Mouse (Mus musculus): ENCODE measurements around the gene Sae1. TPM values are rescaled to one million over a fixed set of nuclear protein-coding genes. Genes with fewer than 3 reads are reported as not detected.
A peak's percentile ranks its signal among the peaks of the same experiment; 100 is the strongest.

The Sae1 gene
- polyA plus RNA-seq (2015; fragmentation: Nextera tagmentation; extraction: Ambion mirVana): 282 and 287 TPM in 2 replicates

DNA sequence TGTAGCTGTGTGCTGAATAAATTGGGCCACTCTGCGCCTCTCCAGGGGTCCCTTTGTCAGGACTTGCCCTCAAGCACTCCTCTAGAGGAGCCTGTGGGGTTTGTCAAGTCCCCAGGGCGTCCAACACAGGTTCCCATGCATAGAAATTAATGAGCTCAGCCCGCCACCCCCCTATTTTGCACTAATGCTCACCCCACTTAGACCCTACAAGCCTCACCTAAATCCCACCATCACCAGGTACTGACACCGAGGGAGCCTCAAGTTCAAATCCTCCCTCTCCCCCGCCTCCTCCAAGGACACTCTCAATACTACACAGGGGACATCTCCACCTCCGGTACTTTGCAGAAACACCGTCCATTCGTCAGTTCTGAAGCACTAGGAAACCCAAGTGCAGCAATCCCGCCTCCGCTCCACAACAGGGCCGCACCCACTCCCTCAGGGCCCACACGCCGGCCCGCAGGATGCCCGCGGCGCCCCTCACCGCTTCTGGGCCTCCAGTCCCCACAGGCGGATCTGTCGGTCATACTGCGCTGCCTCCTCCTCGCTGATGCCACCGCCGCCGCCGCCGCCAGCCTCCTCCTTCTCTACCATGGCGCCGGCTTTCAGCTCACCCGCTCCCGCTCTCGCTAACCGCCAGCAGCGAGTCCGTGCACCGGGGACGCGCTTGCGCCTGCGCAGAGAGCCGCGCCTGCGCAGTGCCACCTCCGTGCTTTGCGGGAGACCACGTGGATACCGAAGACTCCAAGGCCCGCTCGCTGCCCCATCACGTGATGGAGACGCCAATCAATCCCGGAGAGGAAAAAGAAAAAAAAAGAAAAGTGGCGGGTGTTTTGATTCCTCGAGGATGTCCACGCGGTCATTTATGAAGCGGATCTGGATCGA is at the start of gene Sae1:
TSS of gene Sae1 (minus strand) at position 647 of the 882 bp plus-strand sequence.
- under 1% methylated on average over 58 of the region's 58 CpGs for WGBS
- Histone ChIP-seq H3K4me3 (peak within 1 kb of the TSS; percentile 98), H3K9ac (peak within 1 kb of the TSS; percentile 91), H3K4me1 (peaks cover 24% of the 10 kb centered on the region), H3K27me3 (no peaks in the 10 kb centered on the region), H3K4me2 (peak within 1 kb of the TSS; percentile 68), H3K9me3 (no peaks in the 10 kb centered on the region), H3K36me3 (peaks cover 14% of the 10 kb centered on the region; the same call in 1 of the 2 replicates), H3K27ac (peak within 1 kb of the TSS; percentile 87)
- ATAC-seq (ENCODE audit: insufficient number of reproducible peaks, low FRiP score, low TSS enrichment, low read depth): peak; percentile 93

DNA sequence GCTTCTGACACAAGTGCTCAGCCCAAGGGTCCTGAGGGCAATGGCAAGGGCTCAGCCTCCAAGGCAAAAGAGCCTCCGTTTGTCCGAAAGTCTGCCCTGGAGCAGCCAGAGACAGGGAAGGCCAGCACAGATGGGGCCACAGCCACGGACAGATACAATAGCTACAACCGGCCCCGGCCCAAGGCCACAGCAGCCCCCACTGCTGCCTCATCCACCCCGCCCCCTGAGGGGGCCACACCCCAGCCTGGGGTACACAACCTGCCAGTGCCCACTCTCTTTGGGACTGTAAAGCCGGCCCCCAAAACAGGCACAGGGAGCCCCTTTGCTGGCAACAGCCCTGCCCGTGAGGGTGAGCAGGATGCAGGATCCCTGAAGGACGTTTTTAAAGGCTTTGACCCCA is 47.5 kb upstream of the Sae1 start:
- no peaks in the 10 kb centered on the region for H3K4me1 ChIP-seq
- ATAC-seq (ENCODE audit: insufficient number of reproducible peaks, low FRiP score, low TSS enrichment, low read depth): no peak
- WGBS: 83% methylated on average over 9 of the region's 9 CpGs
- no peak overlapping the region for H3K9ac ChIP-seq
- H3K27ac ChIP-seq: no peak overlapping the region
- peaks cover 78% of the 10 kb centered on the region for H3K36me3 ChIP-seq
- no peaks in the 10 kb centered on the region for H3K27me3 ChIP-seq
- H3K9me3 ChIP-seq: no peaks in the 10 kb centered on the region
- no peak overlapping the region for H3K4me3 ChIP-seq
- H3K4me2 ChIP-seq: no peak overlapping the region

DNA sequence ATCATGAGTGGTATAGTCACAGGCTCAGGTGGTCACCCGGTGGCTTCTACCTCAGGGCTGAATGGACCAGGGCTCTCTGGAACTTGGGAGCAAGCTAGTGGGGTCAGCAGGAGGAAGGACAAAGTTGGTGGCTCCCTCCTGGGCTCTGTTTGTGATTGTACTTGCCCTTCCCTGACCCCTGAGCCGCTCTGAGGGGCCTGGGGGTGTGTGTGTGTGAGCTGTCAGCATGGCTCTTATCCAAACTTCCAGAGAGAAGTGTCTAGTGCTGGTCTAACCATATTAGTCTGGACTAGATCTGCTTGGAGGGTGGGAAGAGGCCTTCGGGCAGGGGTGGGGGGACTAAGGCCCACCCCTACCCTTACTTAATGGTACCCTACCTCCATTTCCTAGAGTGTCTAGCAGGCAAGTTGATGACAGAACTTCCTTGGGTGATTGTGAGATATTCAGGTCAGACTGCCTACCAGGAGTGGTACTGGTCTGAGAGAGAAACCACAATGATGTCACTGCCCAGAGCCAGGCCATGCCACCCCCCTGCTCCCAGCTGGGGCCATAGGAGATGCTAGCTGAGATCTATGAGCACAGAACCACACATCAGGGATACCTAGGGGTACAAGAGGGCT is 45.9 kb upstream of the Sae1 start:
- no peak for ATAC-seq (ENCODE audit: insufficient number of reproducible peaks, low FRiP score, low TSS enrichment, low read depth)
- H3K4me1 ChIP-seq: no peaks in the 10 kb centered on the region
- peaks cover 94% of the 10 kb centered on the region for H3K36me3 ChIP-seq
- H3K4me2 ChIP-seq: no peak overlapping the region
- no peak overlapping the region for H3K9ac ChIP-seq
- H3K27me3 ChIP-seq: no peaks in the 10 kb centered on the region
- H3K9me3 ChIP-seq: no peaks in the 10 kb centered on the region
- H3K27ac ChIP-seq: no peak overlapping the region
- WGBS: 74% methylated on average over 3 of the region's 3 CpGs
- no peak overlapping the region for H3K4me3 ChIP-seq

DNA sequence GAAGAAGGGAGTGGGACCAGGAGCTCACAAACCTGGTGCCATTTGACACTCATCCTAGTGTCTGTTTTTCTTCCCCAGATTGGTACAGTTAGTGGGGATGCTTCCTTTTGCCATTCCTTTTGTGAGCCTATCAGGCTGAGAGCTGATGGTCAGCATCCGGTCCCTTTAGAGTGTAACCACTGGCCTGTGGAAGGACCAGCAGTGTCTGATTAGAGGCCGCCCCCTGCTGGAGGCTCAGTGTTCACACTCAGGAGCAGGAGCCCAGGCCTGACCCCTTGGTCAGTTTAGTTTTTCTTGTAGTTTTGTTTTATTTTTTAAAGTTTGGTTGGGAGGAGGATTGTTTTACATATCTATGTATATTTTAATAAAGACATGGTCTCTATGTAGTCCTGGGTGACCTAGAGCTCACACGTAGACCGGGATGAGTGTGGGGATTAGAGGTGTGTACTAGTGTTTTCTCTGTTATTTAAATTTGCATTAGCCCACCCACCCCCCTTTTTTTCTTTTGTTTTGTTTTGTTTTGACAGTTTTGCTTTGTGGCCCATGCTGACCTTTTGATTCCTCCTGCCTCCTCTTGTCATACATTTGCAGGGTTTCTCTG is 38.6 kb upstream of the Sae1 start:
- no peak overlapping the region for H3K4me3 ChIP-seq
- H3K36me3 ChIP-seq: peaks cover 97% of the 10 kb centered on the region
- no peak overlapping the region for H3K27ac ChIP-seq
- H3K9ac ChIP-seq: no peak overlapping the region
- H3K4me1 ChIP-seq: no peaks in the 10 kb centered on the region
- 70% methylated on average over 4 of the region's 4 CpGs for WGBS
- no peak for ATAC-seq (ENCODE audit: insufficient number of reproducible peaks, low FRiP score, low TSS enrichment, low read depth)
- H3K27me3 ChIP-seq: no peaks in the 10 kb centered on the region
- no peak overlapping the region for H3K4me2 ChIP-seq
- no peaks in the 10 kb centered on the region for H3K9me3 ChIP-seq

DNA sequence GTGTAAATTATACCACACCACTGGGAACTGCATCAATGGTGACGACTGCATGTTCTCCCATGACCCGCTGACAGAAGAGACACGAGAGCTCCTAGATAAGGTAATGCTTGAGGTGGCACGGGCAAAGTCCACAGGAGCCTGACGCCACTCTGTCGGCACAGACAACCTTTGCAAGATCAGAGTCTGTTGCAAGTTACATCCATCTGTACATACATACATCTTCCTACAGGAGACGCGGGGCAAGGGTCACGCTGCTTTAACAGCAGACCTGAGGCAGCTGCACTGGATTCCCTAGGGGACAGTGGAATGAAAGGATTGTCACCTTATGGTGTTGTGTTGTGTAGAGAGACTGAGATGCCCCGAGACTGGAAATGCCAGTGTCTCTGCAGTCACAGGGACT is 38.1 kb upstream of the Sae1 start:
- WGBS: 91% methylated on average over 10 of the region's 10 CpGs
- ATAC-seq (ENCODE audit: insufficient number of reproducible peaks, low FRiP score, low TSS enrichment, low read depth): no peak
- Histone ChIP-seq H3K36me3 (peaks cover 97% of the 10 kb centered on the region), H3K9me3 (no peaks in the 10 kb centered on the region), H3K4me1 (no peaks in the 10 kb centered on the region), H3K27me3 (no peaks in the 10 kb centered on the region), H3K27ac (no peak overlapping the region), H3K4me2 (no peak overlapping the region), H3K9ac (no peak overlapping the region), H3K4me3 (no peak overlapping the region)

DNA sequence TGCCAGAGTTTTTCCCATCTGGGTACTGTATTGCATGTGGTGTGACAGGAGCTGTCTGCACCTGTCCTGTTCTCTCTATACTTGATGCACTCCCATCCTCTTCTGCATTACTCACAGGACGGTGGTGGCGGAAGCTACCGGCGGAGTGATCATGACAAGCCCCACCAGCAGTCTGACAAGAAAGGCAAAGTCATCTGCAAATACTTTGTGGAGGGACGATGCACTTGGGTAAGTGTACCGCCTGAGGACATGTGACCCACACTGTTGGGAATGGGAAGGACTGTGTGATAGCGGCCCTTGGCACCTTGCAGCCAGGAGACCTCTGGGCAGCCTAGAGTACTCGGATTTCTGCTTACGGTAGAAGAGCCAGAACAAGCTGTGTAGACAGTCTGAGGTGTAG is 36.1 kb upstream of the Sae1 start:
- H3K27me3 ChIP-seq: no peaks in the 10 kb centered on the region
- no peak overlapping the region for H3K9ac ChIP-seq
- H3K4me3 ChIP-seq: no peak overlapping the region
- WGBS: 90% methylated on average over 9 of the region's 9 CpGs
- peaks cover 97% of the 10 kb centered on the region for H3K36me3 ChIP-seq
- ATAC-seq (ENCODE audit: insufficient number of reproducible peaks, low FRiP score, low TSS enrichment, low read depth): no peak
- no peaks in the 10 kb centered on the region for H3K4me1 ChIP-seq
- H3K27ac ChIP-seq: no peak overlapping the region
- no peaks in the 10 kb centered on the region for H3K9me3 ChIP-seq
- H3K4me2 ChIP-seq: no peak overlapping the region

DNA sequence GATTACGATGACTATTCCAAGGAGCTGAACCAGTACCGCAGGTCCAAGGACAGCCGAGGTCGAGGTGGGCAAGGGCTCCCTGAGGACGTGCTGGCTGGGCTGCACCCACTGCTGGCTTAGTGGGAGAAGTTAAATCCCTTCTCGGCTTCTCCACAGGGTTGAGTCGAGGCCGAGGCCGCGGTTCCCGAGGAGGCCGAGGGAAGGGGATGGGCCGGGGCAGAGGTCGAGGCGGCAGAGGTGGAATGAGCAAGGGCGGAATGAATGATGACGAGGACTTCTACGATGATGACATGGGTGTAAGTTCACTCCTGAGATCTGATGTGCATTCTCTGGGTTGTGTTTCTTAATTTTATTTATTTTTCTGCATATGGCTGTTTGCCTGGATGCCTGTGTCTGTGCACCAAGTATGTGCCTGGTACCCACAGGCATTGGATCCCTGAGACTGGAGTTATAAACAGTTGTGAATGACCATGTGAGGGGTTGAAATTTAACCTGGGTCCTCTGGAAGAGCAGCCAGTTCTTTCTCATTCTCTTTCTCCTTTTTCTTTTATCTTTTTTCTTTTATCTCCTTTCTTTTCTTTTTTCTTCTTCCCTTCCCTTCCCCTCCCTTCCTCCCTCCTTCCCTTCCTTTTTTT is 34.7 kb upstream of the Sae1 start:
- ATAC-seq (ENCODE audit: insufficient number of reproducible peaks, low FRiP score, low TSS enrichment, low read depth): no peak
- no peaks in the 10 kb centered on the region for H3K27me3 ChIP-seq
- H3K9ac ChIP-seq: no peak overlapping the region
- no peaks in the 10 kb centered on the region for H3K9me3 ChIP-seq
- H3K4me2 ChIP-seq: no peak overlapping the region
- no peak overlapping the region for H3K27ac ChIP-seq
- peaks cover 97% of the 10 kb centered on the region for H3K36me3 ChIP-seq
- 89% methylated on average over 18 of the region's 18 CpGs for WGBS
- no peaks in the 10 kb centered on the region for H3K4me1 ChIP-seq
- H3K4me3 ChIP-seq: no peak overlapping the region

DNA sequence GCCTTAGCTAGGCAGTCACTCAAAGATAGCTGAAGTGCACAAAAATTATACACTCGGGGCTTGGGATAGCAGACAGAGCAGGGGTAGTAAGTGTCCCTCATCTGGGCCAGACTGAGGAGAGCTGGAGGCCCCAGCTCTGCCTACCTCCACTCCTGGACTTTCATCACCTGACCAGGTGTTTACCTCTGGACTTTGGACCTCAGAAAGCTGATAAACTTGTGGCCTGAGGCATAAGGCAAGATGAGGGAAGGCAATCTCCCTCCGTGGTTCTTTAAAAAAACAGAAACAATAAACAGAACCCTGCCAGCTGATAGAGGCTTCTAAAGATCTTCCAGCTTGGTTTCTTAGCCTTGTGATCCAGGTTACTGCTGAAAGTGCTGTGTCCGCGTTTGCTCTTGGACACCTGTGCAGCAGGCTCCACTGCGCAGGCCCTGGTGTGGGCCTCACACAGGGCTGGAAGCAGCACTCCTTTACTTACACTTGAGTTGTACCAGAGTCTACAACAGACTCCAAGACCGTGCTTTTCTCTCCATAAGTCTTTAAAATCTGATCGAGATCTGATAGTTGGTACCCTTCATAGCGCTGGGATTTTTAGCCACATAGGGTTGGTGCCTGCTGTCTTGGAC is 33.0 kb upstream of the Sae1 start:
- 88% methylated on average over 8 of the region's 8 CpGs for WGBS
- peaks cover 91% of the 10 kb centered on the region for H3K36me3 ChIP-seq
- no peak for ATAC-seq (ENCODE audit: insufficient number of reproducible peaks, low FRiP score, low TSS enrichment, low read depth)
- no peak overlapping the region for H3K4me3 ChIP-seq
- no peaks in the 10 kb centered on the region for H3K4me1 ChIP-seq
- no peak overlapping the region for H3K4me2 ChIP-seq
- H3K9me3 ChIP-seq: no peaks in the 10 kb centered on the region
- no peaks in the 10 kb centered on the region for H3K27me3 ChIP-seq
- no peak overlapping the region for H3K27ac ChIP-seq
- no peak overlapping the region for H3K9ac ChIP-seq

DNA sequence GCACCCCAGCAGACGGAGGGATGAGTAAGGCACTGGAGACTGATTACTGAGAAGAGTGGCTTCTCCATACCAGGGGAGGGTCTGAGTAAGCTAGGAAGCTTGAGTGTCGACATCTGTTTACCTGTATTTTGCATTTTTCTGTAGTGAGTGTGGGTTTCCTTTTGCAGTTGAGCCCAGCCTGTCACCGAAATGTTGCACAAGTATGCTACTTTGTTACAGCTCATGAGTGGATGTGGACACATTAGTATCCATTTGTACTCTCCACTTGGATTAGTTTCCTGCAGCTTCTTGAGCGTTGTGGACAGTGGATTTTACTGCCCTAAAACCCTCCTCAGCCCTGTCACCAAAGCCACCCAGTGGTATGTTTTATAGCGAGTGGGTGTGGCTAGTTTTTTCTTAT is 31.1 kb upstream of the Sae1 start:
- Histone ChIP-seq H3K9me3 (no peaks in the 10 kb centered on the region), H3K9ac (no peak overlapping the region), H3K4me2 (no peak overlapping the region), H3K36me3 (peaks cover 78% of the 10 kb centered on the region), H3K4me1 (0 out of 2 replicates have a peak, but pooled peaks cover 2% of the 10 kb centered on the region), H3K4me3 (no peak overlapping the region), H3K27ac (no peak overlapping the region), H3K27me3 (no peaks in the 10 kb centered on the region)
- no peak for ATAC-seq (ENCODE audit: insufficient number of reproducible peaks, low FRiP score, low TSS enrichment, low read depth)
- WGBS: 87% methylated on average over 5 of the region's 5 CpGs

DNA sequence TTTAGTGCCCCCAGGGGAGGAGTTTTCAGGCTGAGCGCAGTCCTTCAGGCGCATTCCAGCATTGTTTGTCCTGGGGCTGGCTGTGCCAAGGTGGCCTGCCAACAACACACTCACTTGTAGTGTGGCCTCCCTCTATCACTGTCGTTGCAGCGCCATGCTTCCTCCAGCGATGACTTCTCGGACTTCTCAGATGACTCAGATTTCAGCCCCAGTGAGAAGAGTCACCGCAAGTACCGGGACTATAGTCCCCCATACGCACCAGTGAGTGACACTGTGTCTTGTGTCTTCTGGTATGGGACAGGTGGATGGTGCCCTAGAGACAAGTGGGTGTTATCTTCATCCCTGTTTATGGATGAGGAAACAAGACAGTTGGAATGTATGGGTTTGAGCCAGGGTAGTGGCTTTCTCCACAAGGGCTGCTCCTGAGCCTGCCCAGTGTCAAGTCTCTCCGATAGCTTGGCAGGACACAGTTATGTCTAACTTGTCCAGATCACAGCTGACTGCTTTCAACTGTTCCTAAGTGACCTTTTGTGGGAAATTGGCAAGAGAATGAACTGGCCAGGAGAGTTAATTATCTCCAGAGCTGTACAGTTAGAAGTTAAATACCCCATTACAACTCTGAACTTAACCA is 29.6 kb upstream of the Sae1 start:
- Histone ChIP-seq H3K27ac (no peak overlapping the region), H3K9ac (no peak overlapping the region)
- ATAC-seq (ENCODE audit: insufficient number of reproducible peaks, low FRiP score, low TSS enrichment, low read depth): no peak

DNA sequence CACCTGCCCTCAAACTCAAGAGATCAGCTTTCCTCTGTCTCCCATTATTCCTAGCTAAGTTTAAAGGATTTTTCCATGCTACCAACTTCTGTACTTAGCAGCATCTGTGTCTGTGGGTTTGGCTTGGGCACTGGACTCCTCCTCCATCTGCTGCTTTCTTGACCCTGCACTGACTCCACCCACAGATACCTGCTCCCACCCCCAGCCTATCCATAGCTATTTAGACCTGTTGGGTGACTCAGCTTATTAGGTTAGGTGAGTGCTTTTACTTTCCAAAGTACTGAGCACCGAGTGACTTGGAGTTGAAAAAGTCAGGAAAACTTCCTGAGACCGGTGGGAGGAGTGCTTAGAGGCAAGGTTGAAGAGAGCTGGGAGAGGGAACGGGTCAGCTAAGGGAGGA is 27.8 kb upstream of the Sae1 start:
- H3K4me2 ChIP-seq: no peak overlapping the region
- H3K9me3 ChIP-seq: no peaks in the 10 kb centered on the region
- 83% methylated on average over 3 of the region's 3 CpGs for WGBS
- H3K27me3 ChIP-seq: no peaks in the 10 kb centered on the region
- H3K27ac ChIP-seq: peak overlapping the region; percentile 11; the same call in 1 of the 2 replicates
- no peak for ATAC-seq (ENCODE audit: insufficient number of reproducible peaks, low FRiP score, low TSS enrichment, low read depth)
- H3K36me3 ChIP-seq: peaks cover 51% of the 10 kb centered on the region
- no peak overlapping the region for H3K4me3 ChIP-seq
- no peak overlapping the region for H3K9ac ChIP-seq
- H3K4me1 ChIP-seq: peaks cover 8% of the 10 kb centered on the region; the same call in 1 of the 2 replicates

More for the DNA sequence above, 29.6 kb upstream of the Sae1 start:
- H3K9me3 ChIP-seq: no peaks in the 10 kb centered on the region
- no peak overlapping the region for H3K4me2 ChIP-seq
- H3K27me3 ChIP-seq: no peaks in the 10 kb centered on the region
- WGBS: 81% methylated on average over 10 of the region's 10 CpGs
- peaks cover 6% of the 10 kb centered on the region; the same call in 1 of the 2 replicates for H3K4me1 ChIP-seq
- peaks cover 67% of the 10 kb centered on the region for H3K36me3 ChIP-seq
- no peak overlapping the region for H3K4me3 ChIP-seq

Measured in limb, embryonic 15.5 days (tissue).